Mouse (Mus musculus) megakaryocyte, embryonic 14.5 days (primary cell): Measurements from ENCODE around the gene Gm20509.

Source experiments
- FLI1 ChIP-seq: IDR thresholded peaks from 2 replicates; pipeline ENCODE4 v1.6.1; 2012; ENCODE audit warnings: low read length, inconsistent platforms, mixed read lengths
- GATA1 ChIP-seq: IDR thresholded peaks from 3 replicates; pipeline ENCODE4 v1.6.1; 2012; ENCODE audit warnings: mixed read lengths, low read length, inconsistent platforms, borderline replicate concordance

- TF ChIP-seq FLI1 (0 out of 2 replicates have a peak, but pooled peaks have one; percentile 28), GATA1 (peak; percentile 80; the same call in 1 of the 3 replicates)
Measured at GRCm38 (mm10) chr9:73068688-73069087, 33.6 kb upstream of the Gm20509 start.
